Mouse (Mus musculus): ENCODE measurements at regions not wholly inside any gene's neighbourhood (a gene's known extent, or its start where the extent isn't known, plus 50 kb on each side); places are given as distances from the start of the nearest gene placed in this dataset.

DNA sequence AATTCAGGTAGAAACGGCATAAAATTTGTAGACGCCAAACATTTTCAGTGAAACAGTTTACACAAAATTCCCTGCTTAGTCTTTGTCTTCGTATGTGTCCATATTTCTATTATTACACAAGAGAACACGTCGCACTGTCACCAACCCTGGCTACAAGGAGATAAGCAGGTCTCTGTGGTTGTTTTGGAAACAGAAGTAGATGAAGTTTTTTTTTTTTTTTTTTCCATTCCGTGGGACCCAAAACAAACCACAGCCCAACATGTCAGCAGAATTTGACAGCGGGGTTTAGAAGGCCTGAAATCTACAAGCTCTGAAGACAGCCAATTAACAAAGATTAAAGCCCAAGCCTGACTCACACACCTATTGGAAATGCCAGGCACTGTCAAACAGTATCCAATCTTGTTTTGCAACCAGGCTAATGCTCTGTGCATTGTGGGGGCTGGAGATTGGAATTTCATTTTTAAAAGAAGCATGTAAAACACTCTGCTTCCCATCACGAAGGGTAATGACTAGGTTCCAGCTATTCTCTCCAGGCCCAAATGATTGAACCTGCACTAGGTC lies 428.5 kb upstream of the Btbd3 start:
- TF ChIP-seq CTCF (IDR thresholded peaks at IDR 0.05; ENCODE audit: extremely low read depth, insufficient read length, insufficient replicate concordance, low read depth, low read length), result no peak
- no peak for TF ChIP-seq POLR2A (IDR thresholded peaks at IDR 0.05; ENCODE audit: low read depth, low read length)
- Histone ChIP-seq H3K36me3 (ENCODE audit: control insufficient read depth, insufficient read depth, low read length) (no peaks in the 10 kb centered on the region), H3K27me3 (ENCODE audit: control insufficient read depth, insufficient read depth, low read length) (no peaks in the 10 kb centered on the region), H3K27ac (ENCODE audit: insufficient read depth, low read depth, low read length) (no peak overlapping the region), H3K4me3 (ENCODE audit: low read depth, low read length) (no peak overlapping the region), H3K4me1 (ENCODE audit: control insufficient read depth, insufficient read depth, insufficient read length, low read length) (no peaks in the 10 kb centered on the region)
- 66% methylated on average over 8 of the region's 8 CpGs for WGBS

DNA sequence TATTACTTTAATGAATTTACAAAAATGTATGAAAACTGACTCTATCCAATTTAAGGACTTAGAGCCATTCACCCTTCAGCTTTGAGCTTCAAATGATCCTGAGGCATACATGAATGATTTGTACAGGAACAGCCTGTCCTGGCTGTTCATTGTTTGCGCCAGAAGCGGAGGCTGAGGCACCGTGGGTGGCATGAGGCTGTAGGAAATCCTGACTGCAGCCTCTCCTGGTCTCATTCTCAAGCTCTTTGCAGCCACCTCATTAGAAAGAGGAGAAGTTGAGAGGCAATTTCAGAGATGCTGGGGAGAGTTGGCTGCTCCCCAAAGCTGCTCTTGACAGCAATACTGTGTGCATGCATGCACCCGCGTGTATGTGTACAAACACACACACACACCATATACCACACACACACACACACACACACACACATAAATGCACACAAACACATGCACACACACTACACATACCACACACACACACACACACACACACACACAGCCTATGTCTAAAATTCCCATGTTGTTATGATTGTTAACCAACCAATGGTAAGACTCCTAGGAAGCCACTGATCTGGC lies 434.9 kb upstream of the Btbd3 start:
- H3K27me3 ChIP-seq (ENCODE audit: control insufficient read depth, insufficient read depth, low read length), result no peaks in the 10 kb centered on the region
- no peaks in the 10 kb centered on the region for H3K4me1 ChIP-seq (ENCODE audit: control insufficient read depth, insufficient read depth, insufficient read length, low read length)
- WGBS, result 79% methylated on average over 5 of the region's 5 CpGs
- no peak for TF ChIP-seq POLR2A (IDR thresholded peaks at IDR 0.05; ENCODE audit: low read depth, low read length)
- TF ChIP-seq CTCF (IDR thresholded peaks at IDR 0.05; ENCODE audit: extremely low read depth, insufficient read length, insufficient replicate concordance, low read depth, low read length), result no peak
- no peak overlapping the region for H3K27ac ChIP-seq (ENCODE audit: insufficient read depth, low read depth, low read length)
- no peaks in the 10 kb centered on the region for H3K36me3 ChIP-seq (ENCODE audit: control insufficient read depth, insufficient read depth, low read length)
- no peak overlapping the region for H3K4me3 ChIP-seq (ENCODE audit: low read depth, low read length)

DNA sequence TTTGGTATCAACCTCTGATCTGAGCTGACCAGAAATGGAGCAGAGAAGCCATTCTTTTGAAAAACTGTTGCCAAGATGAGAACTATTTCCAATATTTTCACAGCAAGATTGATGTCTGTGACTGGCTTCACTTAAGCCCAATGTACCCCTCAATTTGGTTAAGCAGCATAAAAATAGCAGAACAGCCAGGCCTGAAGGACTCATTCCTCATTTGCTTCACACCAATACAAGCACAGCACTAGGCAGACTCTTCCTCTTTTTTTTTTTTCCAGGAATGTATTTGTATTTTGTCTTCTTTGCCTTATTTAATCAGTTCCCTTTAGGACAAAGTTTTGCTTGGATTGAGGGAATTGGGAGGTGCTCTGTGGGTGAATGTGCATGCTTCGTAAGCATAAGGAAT lies 441.4 kb upstream of the Btbd3 start:
- Histone ChIP-seq H3K27me3 (ENCODE audit: control insufficient read depth, insufficient read depth, low read length) (no peaks in the 10 kb centered on the region), H3K4me3 (ENCODE audit: low read depth, low read length) (no peak overlapping the region), H3K36me3 (ENCODE audit: control insufficient read depth, insufficient read depth, low read length) (no peaks in the 10 kb centered on the region), H3K27ac (ENCODE audit: insufficient read depth, low read depth, low read length) (no peak overlapping the region), H3K4me1 (ENCODE audit: control insufficient read depth, insufficient read depth, insufficient read length, low read length) (no peaks in the 10 kb centered on the region)
- TF ChIP-seq POLR2A (IDR thresholded peaks at IDR 0.05; ENCODE audit: low read depth, low read length) (no peak), CTCF (IDR thresholded peaks at IDR 0.05; ENCODE audit: extremely low read depth, insufficient read length, insufficient replicate concordance, low read depth, low read length) (no peak)
- WGBS, result 95% methylated on average over 1 of the region's 1 CpGs

DNA sequence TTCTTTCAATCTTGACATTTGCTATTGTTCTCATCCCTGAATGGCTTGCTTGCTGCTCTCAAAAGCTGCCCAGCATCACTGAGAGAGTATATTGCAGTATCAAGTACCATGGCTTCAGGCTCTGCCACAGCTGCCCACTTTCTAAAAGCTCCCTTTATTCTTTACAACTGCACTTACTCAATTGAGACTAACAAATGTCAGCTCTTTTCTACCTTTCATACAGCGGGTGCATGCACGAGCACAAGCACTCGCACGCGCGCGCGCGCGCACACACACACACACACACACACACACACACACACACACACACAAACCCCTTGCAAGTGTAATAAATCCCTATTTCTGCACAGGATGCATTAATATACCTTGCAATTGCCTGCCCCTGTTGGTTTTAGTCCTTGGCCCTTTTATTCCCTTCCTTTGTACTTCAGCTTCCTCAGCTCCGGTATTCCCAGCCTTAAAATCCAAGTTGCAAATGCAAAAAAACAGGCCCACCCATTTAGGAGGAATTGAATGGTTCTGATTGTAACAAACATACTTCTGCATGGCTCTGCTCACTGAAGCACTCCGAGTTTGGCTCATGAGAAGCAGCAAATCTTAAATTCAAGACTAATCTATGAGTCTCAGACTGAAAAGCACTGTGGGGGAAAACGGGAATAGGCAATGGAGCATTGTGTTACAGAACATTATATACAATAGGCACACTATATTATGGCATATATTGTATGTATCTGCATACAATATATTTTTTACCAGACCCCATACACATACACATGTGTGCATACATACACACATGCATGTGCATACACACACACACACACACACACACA lies 447.7 kb upstream of the Btbd3 start:
- Histone ChIP-seq H3K36me3 (ENCODE audit: control insufficient read depth, insufficient read depth, low read length) (no peaks in the 10 kb centered on the region), H3K4me1 (ENCODE audit: control insufficient read depth, insufficient read depth, insufficient read length, low read length) (no peaks in the 10 kb centered on the region), H3K4me3 (ENCODE audit: low read depth, low read length) (no peak overlapping the region), H3K27me3 (ENCODE audit: control insufficient read depth, insufficient read depth, low read length) (no peaks in the 10 kb centered on the region), H3K27ac (ENCODE audit: insufficient read depth, low read depth, low read length) (no peak overlapping the region)
- no peak for TF ChIP-seq POLR2A (IDR thresholded peaks at IDR 0.05; ENCODE audit: low read depth, low read length)
- no peak for TF ChIP-seq CTCF (IDR thresholded peaks at IDR 0.05; ENCODE audit: extremely low read depth, insufficient read length, insufficient replicate concordance, low read depth, low read length)
- WGBS, result 93% methylated on average over 13 of the region's 13 CpGs

DNA sequence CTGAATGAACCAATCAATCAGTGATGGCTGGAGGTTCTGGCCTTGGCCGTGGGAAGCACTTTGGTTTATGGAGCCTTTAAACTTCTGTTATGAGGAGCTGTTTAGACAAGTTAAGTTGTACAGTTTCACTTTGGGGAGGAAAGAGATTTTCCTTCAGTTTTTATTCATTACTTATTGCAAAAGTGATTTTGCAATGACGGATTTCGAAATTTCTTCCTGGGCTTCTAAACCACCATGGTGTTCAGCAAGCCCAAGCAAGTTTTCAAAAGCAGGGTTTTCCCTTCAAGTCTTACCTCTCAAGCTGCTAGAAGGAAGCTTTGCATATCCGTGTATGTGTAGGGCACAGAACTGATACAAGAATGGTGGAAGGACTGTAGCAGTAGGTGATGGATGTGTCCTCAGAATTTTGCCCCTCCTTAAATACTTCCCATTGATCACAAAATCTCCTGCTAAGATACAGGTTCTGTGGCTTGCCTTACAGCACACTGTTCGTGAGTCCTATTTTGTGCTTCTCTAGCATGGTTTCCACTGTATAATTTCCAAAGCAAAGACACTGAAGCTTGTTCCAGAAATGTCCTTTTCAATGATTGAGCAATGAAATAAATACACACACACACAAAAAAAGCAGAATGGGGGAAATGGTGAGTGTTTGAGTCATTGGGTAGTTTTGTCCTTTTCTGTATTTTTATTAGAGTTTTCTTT lies 448.6 kb upstream of the Btbd3 start:
- no peak overlapping the region for H3K27ac ChIP-seq (ENCODE audit: insufficient read depth, low read depth, low read length)
- no peaks in the 10 kb centered on the region for H3K4me1 ChIP-seq (ENCODE audit: control insufficient read depth, insufficient read depth, insufficient read length, low read length)
- H3K36me3 ChIP-seq (ENCODE audit: control insufficient read depth, insufficient read depth, low read length), result no peaks in the 10 kb centered on the region
- H3K4me3 ChIP-seq (ENCODE audit: low read depth, low read length), result no peak overlapping the region
- WGBS, result 64% methylated on average over 5 of the region's 5 CpGs
- TF ChIP-seq POLR2A (IDR thresholded peaks at IDR 0.05; ENCODE audit: low read depth, low read length) (no peak), CTCF (IDR thresholded peaks at IDR 0.05; ENCODE audit: extremely low read depth, insufficient read length, insufficient replicate concordance, low read depth, low read length) (no peak)
- H3K27me3 ChIP-seq (ENCODE audit: control insufficient read depth, insufficient read depth, low read length), result no peaks in the 10 kb centered on the region

DNA sequence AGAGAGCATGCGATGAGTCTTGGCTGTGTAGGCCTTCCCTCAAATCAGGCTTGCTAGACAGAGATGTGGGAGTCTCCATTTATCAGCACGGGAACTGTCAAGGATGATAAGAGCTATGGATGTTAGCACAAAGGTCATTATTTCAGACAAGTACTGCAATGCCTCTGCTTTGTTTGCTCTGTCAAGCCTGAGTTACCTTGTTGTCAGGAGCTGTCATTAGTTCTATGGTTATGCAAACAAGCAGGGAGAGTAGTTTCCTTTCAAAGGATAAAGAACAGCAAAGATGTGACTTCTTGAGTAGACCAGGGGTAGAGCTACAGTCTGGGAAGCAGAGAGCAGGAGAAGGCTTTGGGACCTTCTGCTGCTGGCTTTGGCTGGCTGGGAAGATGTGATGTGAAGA lies 461.5 kb upstream of the Btbd3 start:
- H3K27me3 ChIP-seq (ENCODE audit: control insufficient read depth, insufficient read depth, low read length), result no peaks in the 10 kb centered on the region
- no peaks in the 10 kb centered on the region for H3K36me3 ChIP-seq (ENCODE audit: control insufficient read depth, insufficient read depth, low read length)
- 35% methylated on average over 2 of the region's 2 CpGs for WGBS
- TF ChIP-seq CTCF (IDR thresholded peaks at IDR 0.05; ENCODE audit: extremely low read depth, insufficient read length, insufficient replicate concordance, low read depth, low read length), result no peak
- no peak for TF ChIP-seq POLR2A (IDR thresholded peaks at IDR 0.05; ENCODE audit: low read depth, low read length)
- no peak overlapping the region for H3K4me3 ChIP-seq (ENCODE audit: low read depth, low read length)
- no peaks in the 10 kb centered on the region for H3K4me1 ChIP-seq (ENCODE audit: control insufficient read depth, insufficient read depth, insufficient read length, low read length)
- no peak overlapping the region for H3K27ac ChIP-seq (ENCODE audit: insufficient read depth, low read depth, low read length)

DNA sequence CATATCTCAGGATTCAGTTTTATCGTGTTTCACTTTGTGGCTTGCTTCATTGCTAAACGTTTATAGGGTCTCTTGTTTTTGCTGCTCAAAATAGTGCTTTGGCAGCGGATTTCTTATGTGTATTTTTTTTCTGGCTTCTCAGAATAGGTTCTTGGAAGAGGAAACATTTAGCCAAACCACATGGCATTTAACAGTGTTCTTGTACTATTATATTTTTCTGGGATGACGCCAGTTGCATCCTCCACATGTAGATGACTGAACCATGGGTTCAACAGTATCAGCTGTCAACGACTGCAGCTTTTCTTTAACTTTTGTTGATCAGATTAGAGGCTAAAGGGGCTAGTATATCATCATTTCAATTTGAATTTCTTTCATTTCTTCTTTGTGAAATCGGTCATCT lies 472.3 kb upstream of the Btbd3 start:
- H3K4me3 ChIP-seq (ENCODE audit: low read depth, low read length), result no peak overlapping the region
- H3K27me3 ChIP-seq (ENCODE audit: control insufficient read depth, insufficient read depth, low read length), result no peaks in the 10 kb centered on the region; the same call in 1 of the 2 replicates
- H3K4me1 ChIP-seq (ENCODE audit: control insufficient read depth, insufficient read depth, insufficient read length, low read length), result no peaks in the 10 kb centered on the region
- TF ChIP-seq CTCF (IDR thresholded peaks at IDR 0.05; ENCODE audit: extremely low read depth, insufficient read length, insufficient replicate concordance, low read depth, low read length) (no peak), POLR2A (IDR thresholded peaks at IDR 0.05; ENCODE audit: low read depth, low read length) (no peak)
- H3K27ac ChIP-seq (ENCODE audit: insufficient read depth, low read depth, low read length), result no peak overlapping the region
- WGBS, result 72% methylated on average over 6 of the region's 6 CpGs
- no peaks in the 10 kb centered on the region for H3K36me3 ChIP-seq (ENCODE audit: control insufficient read depth, insufficient read depth, low read length)
